Comparison of ENCODE assay signal across 3 mouse cellular contexts in genomic region chr11:82834359-82834758, GRCm38 (mm10). TPM values are rescaled to one million over a fixed set of nuclear protein-coding genes. Genes with fewer than 3 reads are reported as not detected.
"Had no signal": no experiment of that assay in that cellular context is flagged by ENCODE, and none has a peak within 500 bp of the region (broad histone marks: within the 10 kb centered on the region; RNA-seq: fewer than 3 reads in every experiment).

No protein-coding gene starts in this region.

RNA-seq across cellular contexts. Expression of gene Fndc8, which starts 57.6 kb away (rescaled TPM):
- total RNA-seq: megakaryocyte-erythroid progenitor cell, adult 5-6 weeks had no signal
- polyA plus RNA-seq: lung, embryonic 14.5 days; stomach, postnatal 0 days had no signal
